Mouse (Mus musculus): ENCODE results near the gene Slit3.

Gene Slit3

DNA sequence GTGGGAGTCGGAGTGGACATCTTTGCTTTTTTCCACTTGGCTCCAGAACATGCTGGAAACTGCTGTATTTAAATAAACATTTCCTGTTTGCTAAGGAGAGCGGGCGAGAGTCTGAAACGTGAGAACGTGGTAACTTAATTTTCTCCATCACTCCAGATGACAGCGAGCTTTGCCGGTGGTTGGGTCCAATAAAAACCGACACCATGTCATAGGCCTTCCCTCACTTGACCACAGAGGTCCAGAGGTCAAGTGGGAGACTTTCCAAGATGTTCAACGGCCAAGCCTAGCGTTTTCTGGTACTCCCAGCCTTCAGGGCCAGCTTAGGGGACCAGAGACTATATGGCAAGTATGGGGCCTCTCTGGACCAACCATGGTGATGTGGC, 4.1 kb downstream of the Slit3 start:
- DNase-seq, result no peak

GRCm38 (mm10) chr11:35131740-35132139, 10.7 kb downstream of the Slit3 start:
- no peak for DNase-seq

GRCm38 (mm10) chr11:35136625-35137024, 15.6 kb downstream of the Slit3 start:
- no peak for DNase-seq

- DNase-seq, result no peak
These were observed 19.1 kb downstream of the Slit3 start for GRCm38 (mm10) chr11:35140092-35140491.

GRCm38 (mm10) chr11:35142202-35142601, 21.2 kb downstream of the Slit3 start:
- no peak for DNase-seq

DNA sequence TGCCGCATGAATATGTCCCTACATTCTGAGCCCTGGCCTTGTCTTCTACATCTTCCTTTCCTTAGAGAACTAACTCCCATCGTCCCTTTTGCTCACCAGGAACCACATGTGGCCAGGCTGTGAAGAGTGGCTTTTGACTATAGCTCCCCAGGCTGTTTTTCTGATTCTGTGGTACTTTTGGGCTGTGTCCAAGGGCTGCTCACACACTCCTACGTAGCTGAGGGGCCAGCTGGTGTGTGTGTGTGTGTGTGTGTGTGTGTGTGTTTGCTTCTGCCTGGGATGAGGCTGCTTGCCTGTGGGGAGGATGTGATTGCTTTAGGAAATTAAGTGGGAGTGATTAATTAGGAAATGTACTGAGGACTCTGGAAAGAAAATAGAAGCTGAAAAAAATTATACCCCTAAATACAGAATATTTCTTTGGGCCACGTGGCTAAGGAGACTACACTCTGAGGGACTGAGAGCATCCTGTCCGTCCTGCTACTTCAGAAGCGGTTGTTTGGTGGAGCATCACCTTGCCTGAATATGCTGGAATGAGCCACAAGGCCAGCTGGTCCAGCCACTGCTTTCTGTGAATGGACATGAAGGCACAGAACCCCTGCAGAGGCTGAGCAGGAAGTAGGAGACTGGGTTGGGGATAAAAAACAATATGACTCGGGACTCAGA, 21.8 kb downstream of the Slit3 start:
- DNase-seq, result peak; percentile 52

DNA sequence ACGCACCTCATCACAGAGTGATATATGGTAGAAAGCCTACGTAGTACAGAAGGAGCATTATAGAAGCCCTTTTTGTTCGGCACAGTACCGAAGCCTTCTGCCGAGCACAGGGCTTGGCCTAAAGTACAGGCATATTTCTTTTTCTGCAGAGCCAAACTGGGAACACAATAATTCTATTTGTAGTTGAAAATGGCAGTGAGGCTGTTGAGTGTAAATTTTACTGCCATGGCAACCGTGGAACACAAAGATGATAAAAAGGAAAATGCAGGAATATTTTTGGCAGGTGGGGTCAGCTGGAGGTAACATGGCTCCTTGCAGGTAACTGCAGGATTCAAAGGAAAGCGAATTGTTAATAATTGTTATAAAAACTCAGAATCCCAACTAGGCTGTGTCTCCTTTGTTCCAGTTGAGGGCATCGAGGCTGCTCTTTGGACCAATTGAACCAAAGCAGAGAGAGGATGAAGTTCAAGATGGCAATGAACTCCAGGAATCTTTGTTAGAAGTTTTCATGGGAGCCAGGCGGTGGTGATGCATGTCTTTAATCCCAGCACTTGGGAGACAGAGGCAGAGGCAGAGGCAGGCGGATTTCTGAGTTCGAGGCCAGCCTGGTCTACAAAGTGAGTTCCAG, 26.9 kb downstream of the Slit3 start:
- no peak for DNase-seq

GRCm38 (mm10) chr11:35151539-35151951, 30.5 kb downstream of the Slit3 start:
- no peak for DNase-seq

DNA sequence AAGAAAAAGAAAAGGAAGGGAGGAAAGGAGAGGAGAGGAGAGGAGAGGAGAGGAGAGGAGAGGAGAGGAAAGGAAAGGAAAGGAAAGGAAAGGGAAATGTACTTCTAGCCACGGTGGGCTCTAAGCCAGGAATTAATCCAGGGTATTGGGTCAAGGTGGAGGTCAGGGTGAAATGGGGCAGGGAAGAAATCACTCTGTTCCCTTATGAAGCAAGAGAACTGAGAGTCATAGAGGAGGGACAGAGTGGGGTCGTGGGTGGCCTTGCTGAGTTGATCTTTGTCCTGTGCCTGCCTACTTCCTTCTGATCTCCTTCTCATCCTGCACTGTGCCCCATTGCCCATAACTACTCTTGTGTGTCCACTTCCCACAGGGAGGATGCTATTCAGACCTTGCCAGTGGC, 31.9 kb downstream of the Slit3 start:
- no peak for DNase-seq

- no peak for DNase-seq
These were observed 33.4 kb downstream of the Slit3 start for GRCm38 (mm10) chr11:35154449-35154848.

DNA sequence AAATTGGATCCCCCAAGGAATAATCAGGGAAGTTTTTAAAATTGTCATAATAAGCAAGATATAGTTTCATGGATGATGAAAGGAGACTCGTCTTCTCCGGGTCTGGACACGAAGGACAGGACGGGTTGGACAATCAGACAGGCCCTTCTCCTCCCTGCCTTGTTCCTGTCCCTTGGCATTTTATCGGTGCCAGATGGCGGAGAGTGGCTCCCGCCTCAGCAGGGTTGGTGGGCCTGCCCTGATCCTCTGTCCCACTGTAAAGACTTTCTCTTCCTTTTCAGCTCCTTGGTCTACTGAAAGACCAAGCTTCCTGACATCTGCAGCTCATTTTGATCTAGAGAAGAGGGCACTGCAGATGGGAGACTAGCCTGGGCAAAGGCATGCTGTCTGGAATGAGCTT, 34.3 kb downstream of the Slit3 start:
- peak; percentile 54 for DNase-seq

GRCm38 (mm10) chr11:35156676-35157075, 35.7 kb downstream of the Slit3 start:
- DNase-seq, result no peak

DNA sequence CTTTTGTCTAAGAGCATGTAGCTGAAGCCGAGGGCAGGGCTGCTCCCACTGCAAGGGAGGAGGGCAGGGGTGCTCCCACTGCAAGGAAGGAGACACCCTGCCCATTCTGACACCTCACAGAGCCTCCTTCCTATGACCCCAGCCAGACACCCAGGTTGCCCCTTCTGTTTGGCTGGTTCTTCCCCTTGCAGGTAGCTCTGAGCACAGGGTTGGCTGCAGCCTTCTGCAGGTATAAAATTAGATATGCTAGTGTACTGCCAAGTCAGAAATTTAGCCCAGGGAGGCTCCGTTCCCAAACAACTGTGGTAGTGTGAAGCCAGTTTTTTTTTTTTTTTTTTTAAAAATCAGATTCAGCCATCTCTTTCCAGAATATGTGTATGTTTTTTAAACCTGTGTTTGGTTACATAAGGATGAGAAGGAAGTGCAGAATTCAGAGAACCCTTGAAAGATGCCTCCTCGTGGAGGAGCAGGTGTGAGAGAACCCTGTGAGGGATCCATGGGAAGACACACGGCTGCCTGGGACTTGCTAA, 39.7 kb downstream of the Slit3 start:
- DNase-seq, result peak; percentile 68

- DNase-seq, result no peak
These were observed 42.4 kb downstream of the Slit3 start for GRCm38 (mm10) chr11:35163396-35163795.

- no peak for DNase-seq
These were observed 46.2 kb downstream of the Slit3 start for GRCm38 (mm10) chr11:35167176-35167575.

DNA sequence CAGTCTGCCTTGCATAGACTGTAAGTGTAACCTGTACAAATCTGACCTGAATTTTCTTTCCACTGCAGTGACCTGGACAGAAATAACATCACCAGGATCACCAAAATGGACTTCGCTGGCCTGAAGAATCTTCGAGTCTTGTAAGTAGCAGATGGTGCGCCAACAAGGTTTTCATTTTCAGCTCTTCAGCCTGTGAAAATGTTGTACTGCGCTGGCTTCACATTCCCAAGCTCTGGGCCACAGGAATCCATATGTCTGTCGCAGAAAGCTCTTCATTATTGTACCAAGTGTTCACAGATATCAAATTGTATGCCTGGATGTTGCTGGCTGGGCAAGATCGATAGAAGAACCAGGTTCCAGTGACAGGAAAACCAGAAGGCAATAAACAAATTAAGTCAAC, 50.5 kb downstream of the Slit3 start:
- no peak for DNase-seq

GRCm38 (mm10) chr11:35177564-35177963, 56.5 kb downstream of the Slit3 start:
- no peak for DNase-seq

GRCm38 (mm10) chr11:35178144-35178817, 57.3 kb downstream of the Slit3 start:
- no peak for DNase-seq

DNA sequence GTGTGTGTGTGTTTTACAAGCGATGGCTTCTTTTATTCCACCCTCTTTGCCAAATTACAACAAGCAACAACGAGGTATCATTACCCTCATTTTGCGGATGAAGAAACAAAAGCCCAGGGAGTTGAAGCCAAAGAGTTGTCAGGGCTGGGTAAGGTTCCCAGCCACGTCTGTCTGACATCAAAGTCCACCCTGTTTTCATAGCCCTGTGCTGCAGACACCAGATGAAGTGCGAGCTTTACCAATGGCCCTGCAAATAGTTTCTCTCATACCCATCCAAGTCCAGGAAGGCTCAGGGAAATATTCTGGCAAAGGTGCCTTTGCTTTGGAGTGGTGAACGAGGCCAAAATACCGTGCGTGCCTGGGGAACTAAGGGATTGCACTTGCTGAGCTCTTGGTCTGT, 58.3 kb downstream of the Slit3 start:
- DNase-seq, result no peak

DNA sequence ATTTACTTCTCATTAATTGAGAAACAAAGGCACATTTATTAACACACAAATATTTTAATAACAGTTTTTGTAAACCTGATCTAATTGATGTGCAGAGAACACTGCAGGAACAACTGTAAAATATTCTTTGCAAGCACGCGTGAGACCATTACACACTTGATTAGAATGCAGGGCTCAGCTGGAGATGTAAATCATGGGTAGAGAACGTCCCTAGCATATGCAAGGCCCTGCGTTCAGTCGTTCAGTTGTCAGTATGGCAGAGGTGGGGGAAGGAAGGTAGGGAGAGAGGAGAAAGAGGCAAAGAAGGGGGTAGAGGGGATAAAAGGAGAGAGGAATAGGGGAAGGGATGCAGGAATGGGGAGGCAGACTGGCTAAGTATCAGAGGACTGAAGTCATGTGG, 61.9 kb downstream of the Slit3 start:
- DNase-seq, result no peak

- no peak for DNase-seq
These were observed 73.8 kb downstream of the Slit3 start for GRCm38 (mm10) chr11:35194826-35195225.

DNA sequence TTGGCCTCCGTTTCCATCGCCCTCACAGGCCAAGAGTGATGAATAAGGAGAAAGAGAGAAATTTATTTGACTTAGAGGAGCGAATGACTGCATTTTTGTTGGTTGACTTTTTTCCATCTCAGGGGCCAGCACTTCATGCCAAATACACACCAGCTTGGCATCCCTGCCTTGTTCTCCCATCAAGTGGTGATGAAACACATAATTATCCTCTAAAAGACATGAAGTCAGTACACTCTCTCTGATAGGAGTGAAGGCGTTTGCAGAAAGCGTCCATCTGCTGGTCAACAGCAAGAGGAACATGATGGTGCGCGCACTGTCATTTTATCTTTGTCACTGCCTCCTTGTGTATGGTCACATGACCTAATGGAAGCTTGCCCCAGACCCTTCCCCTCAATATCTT, 75.8 kb downstream of the Slit3 start:
- DNase-seq, result peak; percentile 13

- DNase-seq, result no peak
These were observed 77.6 kb downstream of the Slit3 start for GRCm38 (mm10) chr11:35198537-35199088.

DNA sequence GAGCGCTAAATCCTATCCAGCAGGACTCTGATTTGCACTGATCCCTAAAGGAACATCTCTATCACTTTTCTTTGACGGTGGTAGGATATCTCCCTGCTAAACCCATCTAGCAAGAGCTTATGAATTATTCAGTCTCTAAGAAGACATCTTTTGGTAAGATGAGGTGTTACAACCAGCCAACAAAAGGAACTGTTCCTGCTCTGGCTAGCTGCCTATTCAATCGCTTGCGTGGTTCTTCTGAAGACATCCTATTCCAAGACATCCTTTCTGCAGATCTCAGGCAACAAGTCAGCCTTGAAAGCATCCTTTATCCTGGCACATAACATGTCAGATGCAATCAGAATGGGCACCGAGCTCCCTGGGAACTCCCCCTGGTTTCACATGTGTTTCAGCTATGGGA, 81.3 kb downstream of the Slit3 start:
- DNase-seq, result no peak
